Mouse (Mus musculus) myocyte (in vitro differentiated cells): ENCODE data around the gene Gm38392. TPM values are rescaled to one million over a fixed set of nuclear protein-coding genes. Genes with fewer than 3 reads are reported as not detected.

Experiments used
- H3K27me3 ChIP-seq: one replicate; pipeline ENCODE4 v1.6.1; 2011; ENCODE audit not compliant: control insufficient read depth, insufficient read depth, insufficient read length
- H3K36me3 ChIP-seq: one replicate; pipeline ENCODE4 v1.6.1; 2011; ENCODE audit not compliant: control insufficient read depth, insufficient read depth
- H3K4me2 ChIP-seq: one replicate; pipeline ENCODE4 v1.6.1; 2011; ENCODE audit warnings: low read depth, control low read depth
- H3K4me3 ChIP-seq: one replicate; pipeline ENCODE4 v1.5.1; 2011; ENCODE audit warnings: mild to moderate bottlenecking, control low read depth, moderate library complexity
- H3K79me2 ChIP-seq: one replicate; pipeline ENCODE4 v1.6.1; 2011; ENCODE audit not compliant: control insufficient read depth, insufficient read depth
- H3ac ChIP-seq: one replicate; pipeline ENCODE4 v1.6.1; 2011; ENCODE audit not compliant: control insufficient read depth, insufficient read length
- CEBPB ChIP-seq: IDR thresholded peaks from 2 replicates; pipeline ENCODE4 v1.6.1; 2011; ENCODE audit warnings: mild to moderate bottlenecking, moderate library complexity; ENCODE audit not compliant: poor library complexity, insufficient read depth, severe bottlenecking
- E2F4 ChIP-seq: IDR thresholded peaks from one replicate; pipeline ENCODE4 v1.6.1; 2011; ENCODE audit warnings: mild to moderate bottlenecking, control low read depth, moderate library complexity; ENCODE audit not compliant: insufficient read depth
- MAX ChIP-seq: IDR thresholded peaks from one replicate; pipeline ENCODE4 v1.6.1; 2011; ENCODE audit warnings: low read depth, mild to moderate bottlenecking, control low read depth
- MYOD1 ChIP-seq, 3 experiments: IDR thresholded peaks; one replicate each; pipeline ENCODE4 v1.6.1; 2011; ENCODE audit warnings: control low read depth in 2 of 3, low read depth in 2 of 3, mild to moderate bottlenecking in 2 of 3, moderate library complexity in 1 of 3; ENCODE audit not compliant: insufficient read length in 2 of 3, control insufficient read depth in 1 of 3
- MYOG ChIP-seq, 3 experiments: IDR thresholded peaks; one replicate each; pipeline ENCODE4 v1.6.1; 2011; ENCODE audit warnings: control low read depth in 2 of 3, low read depth in 2 of 3, mild to moderate bottlenecking in 2 of 3; ENCODE audit not compliant: insufficient read length in 2 of 3, control insufficient read depth in 1 of 3, insufficient read depth in 1 of 3
- POLR2A ChIP-seq: IDR thresholded peaks from one replicate; pipeline ENCODE4 v1.6.1; 2011; ENCODE audit warnings: low read depth, mild to moderate bottlenecking, control low read depth, moderate library complexity; ENCODE audit not compliant: insufficient read length
- POLR2AphosphoS2 ChIP-seq: IDR thresholded peaks from one replicate; pipeline ENCODE4 v1.6.1; 2011; ENCODE audit warnings: low read depth, control low read depth; ENCODE audit not compliant: insufficient read length
- REST ChIP-seq: IDR thresholded peaks from one replicate; pipeline ENCODE4 v1.6.1; 2011; ENCODE audit warnings: mild to moderate bottlenecking, control low read depth, moderate library complexity; ENCODE audit not compliant: insufficient read depth, insufficient read length
- SRF ChIP-seq: IDR thresholded peaks from one replicate; pipeline ENCODE4 v1.6.1; 2011; ENCODE audit warnings: low read depth; ENCODE audit not compliant: control insufficient read depth, insufficient read length
- TCF12 ChIP-seq: IDR thresholded peaks from one replicate; pipeline ENCODE4 v1.6.1; 2011; ENCODE audit warnings: mild to moderate bottlenecking, control low read depth; ENCODE audit not compliant: poor library complexity, insufficient read depth, severe bottlenecking
- TCF3 ChIP-seq: IDR thresholded peaks from one replicate; pipeline ENCODE4 v1.6.1; 2011; ENCODE audit warnings: low read depth, control low read depth; ENCODE audit not compliant: insufficient read length
- USF1 ChIP-seq: IDR thresholded peaks from one replicate; pipeline ENCODE4 v1.6.1; 2011; ENCODE audit warnings: low read depth, mild to moderate bottlenecking, control low read depth, moderate library complexity
- polyA plus RNA-seq: library from polyadenylated mRNA; unstranded; fragments of >200 nt; fragmentation: generic; extraction: Trizol; gene quantifications from one replicate; pipeline ENCODE4 v1.2.1, GENCODE M21; 2012; ENCODE audit warnings: missing spikeins

Gene Gm38392
- polyA plus RNA-seq, 1 experiment: 0.06 TPM

DNA sequence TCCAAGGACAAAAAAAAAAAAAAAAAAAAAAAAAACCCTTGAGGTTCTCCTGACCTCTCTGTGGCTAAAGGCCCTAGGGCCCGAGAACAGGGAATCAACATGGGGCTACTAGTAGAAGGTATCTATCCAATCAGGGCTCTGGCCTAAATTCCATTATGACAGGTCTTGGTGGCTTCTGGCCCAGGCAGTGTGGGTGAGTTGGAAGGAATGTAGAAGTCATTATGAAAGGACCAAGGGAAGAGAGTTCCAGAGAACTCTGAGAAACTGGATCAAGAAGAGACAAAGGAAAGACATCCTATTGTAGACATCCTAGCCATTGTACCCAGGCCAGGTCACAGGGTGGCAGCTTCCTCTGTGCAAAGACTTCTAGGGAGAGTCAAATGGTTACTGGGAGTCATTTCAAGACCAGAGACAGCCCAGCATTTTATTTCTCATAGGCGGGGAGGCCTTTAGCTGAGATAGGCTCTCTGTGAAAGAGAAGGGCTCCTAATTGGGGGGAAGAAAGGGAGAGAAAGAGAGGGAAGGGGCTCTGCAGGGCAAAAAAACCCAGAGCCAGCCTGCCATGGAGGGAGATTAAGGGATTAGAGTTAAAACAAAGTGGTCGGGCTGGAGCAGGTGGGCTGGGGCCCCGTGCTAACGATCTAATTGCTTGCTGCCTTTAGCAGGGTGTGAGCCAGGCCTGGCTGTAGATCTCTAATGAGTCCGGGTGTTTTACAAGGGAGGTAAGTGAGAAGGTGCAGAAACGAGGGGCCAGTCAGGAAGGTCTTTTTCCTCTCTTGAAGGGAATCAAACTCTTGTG, 54.0 kb downstream of the Gm38392 start:
- TF ChIP-seq MYOG (IDR thresholded peaks at IDR 0.05; ENCODE audit: control insufficient read depth in 1 of 3, insufficient read depth in 1 of 3, insufficient read length in 2 of 3, low read depth in 2 of 3) (no peak), TCF12 (no peak), CEBPB (no peak), USF1 (no peak), POLR2A (no peak), MYOD1 (IDR thresholded peaks at IDR 0.05; ENCODE audit: control insufficient read depth in 1 of 3, insufficient read length in 2 of 3, low read depth in 2 of 3) (no peak), REST (no peak), SRF (no peak), E2F4 (no peak), TCF3 (no peak), POLR2AphosphoS2 (no peak), MAX (no peak)
- H3K27me3 ChIP-seq: peaks cover 68% of the 10 kb centered on the region

DNA sequence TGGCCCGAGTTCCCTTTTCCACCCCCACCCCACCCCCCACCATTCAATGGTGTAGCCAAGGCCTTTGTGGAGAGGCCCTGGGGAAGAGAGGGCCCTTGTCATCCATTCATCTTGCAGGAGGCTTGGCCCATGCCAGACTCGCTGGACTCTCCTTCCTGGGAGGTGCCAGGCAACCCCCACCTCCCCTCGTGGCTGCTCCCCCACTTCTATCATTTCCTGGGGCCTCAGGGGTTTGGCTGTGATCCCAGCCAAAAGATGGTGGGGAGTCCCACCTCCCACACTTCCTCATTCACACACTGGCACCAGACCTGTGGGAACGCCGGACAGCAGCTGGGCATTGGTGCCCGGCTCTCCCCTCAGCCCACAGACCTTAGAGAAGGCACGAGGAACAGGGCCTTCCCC, 54.7 kb downstream of the Gm38392 start:
- Histone ChIP-seq H3K36me3 (no peaks in the 10 kb centered on the region), H3ac (no peak overlapping the region), H3K4me2 (no peak overlapping the region), H3K27me3 (peaks cover 65% of the 10 kb centered on the region), H3K79me2 (no peaks in the 10 kb centered on the region), H3K4me3 (no peak overlapping the region)
- TF ChIP-seq POLR2AphosphoS2 (no peak), SRF (no peak), TCF12 (no peak), POLR2A (no peak), MYOG (IDR thresholded peaks at IDR 0.05; ENCODE audit: control insufficient read depth in 1 of 3, insufficient read depth in 1 of 3, insufficient read length in 2 of 3, low read depth in 2 of 3) (no peak), E2F4 (no peak), REST (no peak), USF1 (no peak), CEBPB (no peak), MYOD1 (IDR thresholded peaks at IDR 0.05; ENCODE audit: control insufficient read depth in 1 of 3, insufficient read length in 2 of 3, low read depth in 2 of 3) (no peak), MAX (no peak), TCF3 (no peak)

More for the DNA sequence above, 54.0 kb downstream of the Gm38392 start:
- no peak overlapping the region for H3K4me2 ChIP-seq
- no peaks in the 10 kb centered on the region for H3K79me2 ChIP-seq
- H3K4me3 ChIP-seq: no peak overlapping the region
- H3ac ChIP-seq: no peak overlapping the region
- H3K36me3 ChIP-seq: no peaks in the 10 kb centered on the region

DNA sequence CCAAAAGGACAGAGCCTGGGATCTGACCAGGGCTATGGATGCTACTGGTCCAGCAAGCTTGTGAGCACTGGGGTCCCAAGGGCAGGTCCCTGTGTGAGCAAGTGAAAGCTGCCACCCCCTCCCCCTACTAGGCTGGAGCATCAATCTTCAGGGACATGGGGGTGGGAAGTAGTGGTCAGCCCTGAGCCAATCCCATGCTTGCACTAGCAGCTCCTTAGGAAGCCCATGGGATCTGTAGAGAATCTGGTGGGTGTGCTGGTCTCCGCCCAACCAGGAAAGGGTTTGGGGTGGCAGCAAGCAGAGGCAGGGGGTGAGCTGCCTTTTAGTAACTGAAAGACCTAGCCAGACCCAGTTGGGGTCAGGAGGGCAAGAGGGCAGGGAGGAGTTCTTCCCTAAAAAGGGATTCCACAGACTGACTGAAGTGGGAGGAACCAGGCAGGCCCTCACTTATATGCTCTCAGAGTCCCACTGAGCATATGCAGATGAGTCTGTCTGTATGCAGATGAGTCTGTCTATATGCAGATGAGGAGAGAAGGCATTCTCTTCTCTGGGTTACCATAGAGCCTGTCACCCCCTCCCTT, 55.9 kb downstream of the Gm38392 start:
- no peaks in the 10 kb centered on the region for H3K36me3 ChIP-seq
- no peak overlapping the region for H3ac ChIP-seq
- H3K4me2 ChIP-seq: no peak overlapping the region
- H3K27me3 ChIP-seq: peaks cover 61% of the 10 kb centered on the region
- H3K79me2 ChIP-seq: no peaks in the 10 kb centered on the region
- TF ChIP-seq POLR2A (no peak), E2F4 (no peak), REST (no peak), MAX (no peak), MYOD1 (IDR thresholded peaks at IDR 0.05; ENCODE audit: control insufficient read depth in 1 of 3, insufficient read length in 2 of 3, low read depth in 2 of 3) (no peak), TCF3 (no peak), USF1 (no peak), MYOG (IDR thresholded peaks at IDR 0.05; ENCODE audit: control insufficient read depth in 1 of 3, insufficient read depth in 1 of 3, insufficient read length in 2 of 3, low read depth in 2 of 3) (no peak), TCF12 (no peak), POLR2AphosphoS2 (no peak), SRF (no peak), CEBPB (no peak)
- no peak overlapping the region for H3K4me3 ChIP-seq

DNA sequence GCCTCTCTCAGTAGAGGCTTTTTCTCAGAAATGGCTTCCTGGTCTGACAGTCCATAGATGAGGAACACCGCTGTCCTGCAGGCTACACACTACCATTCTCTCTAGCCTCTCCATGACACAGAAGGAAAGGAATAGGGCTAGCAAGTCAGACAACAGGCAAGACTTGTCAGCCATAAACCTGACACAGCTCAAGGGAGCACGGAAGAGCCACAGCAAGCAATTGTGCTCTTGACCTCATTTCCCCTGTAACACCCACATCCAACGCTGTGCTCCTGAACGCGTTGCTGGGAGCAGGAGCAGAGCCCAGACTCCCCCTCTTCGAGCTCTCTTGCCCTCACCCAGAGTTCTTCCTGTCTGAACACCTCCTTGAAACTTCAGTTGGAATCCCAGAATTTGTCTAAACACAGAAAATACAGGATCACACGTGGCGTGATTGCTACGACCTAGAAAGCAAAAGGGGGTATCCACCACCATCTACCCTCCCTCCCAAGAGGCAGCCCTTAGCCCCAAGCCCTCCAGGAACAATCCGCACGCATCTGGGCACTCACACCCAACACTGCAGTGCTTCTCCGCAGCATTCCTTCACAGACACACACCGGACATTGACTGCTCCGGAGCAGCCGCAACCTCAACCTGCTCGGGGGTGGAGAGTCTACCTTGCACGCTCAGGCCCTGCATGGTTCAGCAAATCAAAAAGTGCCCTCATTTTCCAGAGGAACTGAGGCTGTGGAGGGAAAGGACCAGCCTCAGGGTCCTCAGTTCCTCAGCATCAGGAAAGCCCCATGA, 56.6 kb downstream of the Gm38392 start:
- H3K4me2 ChIP-seq: no peak overlapping the region
- no peaks in the 10 kb centered on the region for H3K79me2 ChIP-seq
- TF ChIP-seq TCF12 (no peak), E2F4 (no peak), POLR2A (no peak), TCF3 (no peak), SRF (no peak), POLR2AphosphoS2 (no peak), CEBPB (no peak), USF1 (no peak), MAX (no peak), MYOD1 (IDR thresholded peaks at IDR 0.05; ENCODE audit: control insufficient read depth in 1 of 3, insufficient read length in 2 of 3, low read depth in 2 of 3) (no peak), MYOG (IDR thresholded peaks at IDR 0.05; ENCODE audit: control insufficient read depth in 1 of 3, insufficient read depth in 1 of 3, insufficient read length in 2 of 3, low read depth in 2 of 3) (no peak), REST (no peak)
- no peak overlapping the region for H3ac ChIP-seq
- no peaks in the 10 kb centered on the region for H3K36me3 ChIP-seq
- H3K4me3 ChIP-seq: no peak overlapping the region
- H3K27me3 ChIP-seq: peaks cover 63% of the 10 kb centered on the region
